Mouse (Mus musculus) hindbrain, embryonic 14.5 days (tissue): Measurements from ENCODE around the gene Pex12. TPM values are rescaled to one million over a fixed set of nuclear protein-coding genes. Genes with fewer than 3 reads are reported as not detected.
"Not testable (repeated sequence)": the region's sequence is repeated elsewhere in the genome, so short reads cannot be mapped to it uniquely, and the experiment has no call there.

Experiments
- ATAC-seq: fragments of 200-750 bp; cut with Nextera tagmentation; 2 replicates; pipeline ENCODE4 v1.8.0; 2017; ENCODE audit warnings: moderate number of reproducible peaks, mild to moderate bottlenecking, moderate TSS enrichment, moderate library complexity; ENCODE audit not compliant: low FRiP score
- DNase-seq: peaks from one replicate; pipeline ENCODE4 v3.0.0-alpha.2; 2015; ENCODE audit warnings: low spot score
- H3K27ac ChIP-seq: fragments of 300-500 bp; sonication (generic); 2 replicates; pipeline ENCODE4 v1.5.1; 2014; ENCODE audit warnings: mild to moderate bottlenecking, moderate library complexity
- H3K27me3 ChIP-seq: fragments of 300-500 bp; sonication (generic); 2 replicates; pipeline ENCODE4 v1.6.1; 2014; ENCODE audit warnings: mild to moderate bottlenecking, low read length, mixed read lengths; ENCODE audit not compliant: control insufficient read depth, insufficient read depth
- H3K36me3 ChIP-seq: fragments of 300-500 bp; sonication (generic); replicated peaks from 2 replicates; pipeline ENCODE4 v1.6.1; 2014; ENCODE audit not compliant: control insufficient read depth, insufficient read depth
- H3K4me1 ChIP-seq: fragments of 300-500 bp; sonication (generic); replicated peaks from 2 replicates; pipeline ENCODE4 v1.6.1; 2014; ENCODE audit warnings: antibody characterized with exemption, low read length, mixed read lengths; ENCODE audit not compliant: control insufficient read depth, insufficient read depth
- H3K4me2 ChIP-seq: fragments of 300-500 bp; sonication (generic); replicated peaks from 2 replicates; pipeline ENCODE4 v1.6.1; 2014; ENCODE audit warnings: mild to moderate bottlenecking, moderate library complexity
- H3K4me3 ChIP-seq: fragments of 300-500 bp; sonication (generic); replicated peaks from 2 replicates; pipeline ENCODE4 v1.5.1; 2014; ENCODE audit warnings: mild to moderate bottlenecking, low read length
- H3K9ac ChIP-seq: fragments of 300-500 bp; sonication (generic); 2 replicates; pipeline ENCODE4 v1.6.1; 2014
- H3K9me3 ChIP-seq: fragments of 300-500 bp; sonication (generic); 2 replicates; pipeline ENCODE4 v1.6.1; 2016; ENCODE audit warnings: low read length; ENCODE audit not compliant: control insufficient read depth
- WGBS: fragments of 180-500 bp; shearing (Covaris S2); extraction: QIAGEN DNeasy Blood & Tissue Kit; methylation state at CpG from one replicate; pipeline ENCODE4 v1.1.7; 2014; 5-methylcytosine and 5-hydroxymethylcytosine counted together
- polyA plus RNA-seq: library from polyadenylated mRNA; unstranded; fragments of >200 nt; fragmentation: Nextera tagmentation; extraction: Ambion mirVana; gene quantifications from 2 replicates; pipeline ENCODE4 v1.2.1, GENCODE M21; 2014

Gene Pex12
- 14.9 and 15.1 TPM in 2 replicates for polyA plus RNA-seq

DNA sequence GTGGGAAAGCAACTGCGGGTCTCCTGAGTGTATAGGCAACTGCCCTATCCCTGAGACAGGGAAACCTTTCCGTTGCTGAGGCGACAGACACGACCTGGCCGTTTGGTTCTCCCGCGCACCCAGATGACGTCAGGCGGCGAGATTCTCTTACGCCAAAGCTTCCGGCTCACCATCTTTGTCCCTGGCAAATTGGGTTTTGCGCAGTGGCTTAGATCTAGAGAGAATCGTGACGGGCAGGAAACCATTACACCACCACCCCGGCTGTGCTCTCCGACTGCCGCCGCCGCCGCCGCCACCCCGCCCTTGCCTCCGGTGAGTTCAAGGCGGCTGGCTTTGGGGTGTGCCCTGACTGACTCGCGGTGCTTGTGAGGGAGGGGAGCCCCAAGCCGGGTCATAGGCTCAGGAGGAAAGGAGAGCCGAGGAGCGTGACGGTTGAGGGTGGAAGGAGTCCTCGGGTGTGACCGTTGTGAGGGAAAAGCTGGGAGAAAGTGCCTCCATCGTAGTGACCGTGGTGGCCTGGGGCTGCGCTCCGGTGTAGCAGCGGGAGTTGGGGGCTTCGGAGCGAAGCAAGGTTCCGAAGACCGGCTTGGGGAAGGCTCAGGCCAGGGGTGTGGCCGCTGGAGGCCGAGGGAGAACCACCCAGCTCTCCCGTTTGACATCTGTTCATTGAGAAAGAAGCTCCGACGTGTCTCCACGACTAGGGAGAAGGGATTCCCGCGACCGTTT is at the start of gene Pex12:
TSS of gene Pex12 (minus strand) at position 61 of the 726 bp plus-strand sequence.
- no peaks in the 10 kb centered on the region for H3K36me3 ChIP-seq
- peak; percentile 100 for DNase-seq
- no peaks in the 10 kb centered on the region for H3K9me3 ChIP-seq
- ATAC-seq: peak; percentile 78
- peak within 1 kb of the TSS; percentile 63 for H3K4me2 ChIP-seq
- H3K27me3 ChIP-seq: no peaks in the 10 kb centered on the region
- under 1% methylated on average over 51 of the region's 51 CpGs for WGBS
- H3K27ac ChIP-seq: peak within 1 kb of the TSS; percentile 94
- peak within 1 kb of the TSS; percentile 90 for H3K9ac ChIP-seq
- H3K4me3 ChIP-seq: peak within 1 kb of the TSS; percentile 80
- H3K4me1 ChIP-seq: peaks cover 29% of the 10 kb centered on the region

- DNase-seq (no peak), ATAC-seq (no peak)
- WGBS: 82% methylated on average over 3 of the region's 3 CpGs
- Histone ChIP-seq H3K9ac (no peak overlapping the region), H3K4me1 (no peaks in the 10 kb centered on the region), H3K36me3 (peaks cover 94% of the 10 kb centered on the region), H3K4me3 (no peak overlapping the region), H3K27ac (no peak overlapping the region), H3K27me3 (no peaks in the 10 kb centered on the region), H3K4me2 (no peak overlapping the region), H3K9me3 (no peaks in the 10 kb centered on the region)
These were observed 39.4 kb upstream of the Pex12 start for GRCm38 (mm10) chr11:83341716-83342245.

DNA sequence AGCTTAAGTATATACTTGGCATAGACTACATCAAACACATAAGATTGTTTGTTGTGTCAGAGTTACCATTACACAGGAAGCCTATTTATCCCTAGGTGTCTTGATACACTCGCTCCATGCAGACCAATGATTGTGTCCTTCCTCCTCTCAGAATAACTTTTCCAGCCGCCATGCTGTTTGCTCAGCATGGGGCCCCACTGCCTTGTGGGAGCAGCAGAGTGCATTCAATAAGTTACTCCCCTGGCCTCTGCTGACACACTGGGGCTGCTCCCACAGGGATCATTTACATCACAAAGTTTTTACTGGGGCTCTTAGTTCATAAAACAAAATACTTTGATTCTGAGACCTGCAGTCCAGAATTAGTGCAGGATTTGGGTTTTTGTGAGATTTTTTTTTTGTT is 37.3 kb upstream of the Pex12 start:
- Histone ChIP-seq H3K9me3 (no peaks in the 10 kb centered on the region), H3K4me1 (no peaks in the 10 kb centered on the region), H3K9ac (no peak overlapping the region), H3K27ac (no peak overlapping the region), H3K27me3 (no peaks in the 10 kb centered on the region), H3K4me2 (no peak overlapping the region), H3K4me3 (no peak overlapping the region), H3K36me3 (peaks cover 95% of the 10 kb centered on the region)
- no peak for DNase-seq
- ATAC-seq: no peak
- WGBS: 27% methylated on average over 2 of the region's 2 CpGs

DNA sequence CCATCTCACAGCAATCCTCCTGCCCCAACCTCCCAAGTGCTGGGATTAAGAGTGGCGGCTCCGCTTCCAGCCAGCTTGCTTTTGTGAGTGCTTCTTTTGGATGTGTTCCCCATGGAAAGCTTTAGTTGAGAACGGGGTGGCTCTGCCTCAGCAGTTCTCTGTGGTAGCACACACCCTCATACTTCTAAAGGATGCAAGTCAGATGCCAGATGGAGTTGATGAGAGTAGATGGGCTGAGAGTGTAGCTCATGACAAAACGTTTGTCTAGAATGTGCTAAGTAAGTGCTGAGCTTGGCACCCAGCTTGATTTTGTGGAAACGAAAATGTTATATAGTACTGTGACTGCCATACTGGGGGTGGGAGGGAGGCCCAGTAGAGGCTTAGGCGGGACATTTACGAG is 33.4 kb upstream of the Pex12 start:
- 89% methylated on average over 7 of the region's 7 CpGs for WGBS
- H3K36me3 ChIP-seq: peaks cover 87% of the 10 kb centered on the region
- H3K27me3 ChIP-seq: no peaks in the 10 kb centered on the region
- H3K4me2 ChIP-seq: no peak overlapping the region
- no peaks in the 10 kb centered on the region for H3K9me3 ChIP-seq
- H3K9ac ChIP-seq: no peak overlapping the region
- no peaks in the 10 kb centered on the region for H3K4me1 ChIP-seq
- ATAC-seq (no peak), DNase-seq (no peak)
- H3K4me3 ChIP-seq: no peak overlapping the region
- H3K27ac ChIP-seq: no peak overlapping the region

DNA sequence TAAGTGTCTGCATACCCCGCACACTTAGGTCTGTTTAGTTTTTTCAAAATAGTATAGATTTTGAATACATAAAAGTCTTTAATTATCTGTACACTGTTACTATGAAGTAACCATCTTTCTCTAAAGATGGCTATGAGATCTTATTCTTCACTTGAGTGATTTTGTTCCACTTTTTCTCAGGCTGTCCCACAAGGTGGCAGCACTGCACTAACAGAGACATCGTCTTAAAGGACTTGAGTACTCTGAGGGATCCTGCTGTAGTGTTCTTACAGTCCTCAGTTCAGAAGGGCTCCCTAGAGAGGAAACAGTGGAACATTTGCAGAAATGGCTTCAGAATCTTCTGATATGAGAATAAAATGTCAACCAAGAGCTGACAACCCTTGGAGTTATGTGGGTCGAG is 25.0 kb upstream of the Pex12 start:
- H3K27me3 ChIP-seq: no peaks in the 10 kb centered on the region
- H3K4me2 ChIP-seq: no peak overlapping the region
- H3K27ac ChIP-seq: no peak overlapping the region
- H3K9me3 ChIP-seq: no peaks in the 10 kb centered on the region
- 64% methylated on average over 3 of the region's 3 CpGs for WGBS
- H3K36me3 ChIP-seq: peaks cover 84% of the 10 kb centered on the region
- ATAC-seq (no peak), DNase-seq (peak; percentile 73)
- H3K9ac ChIP-seq: no peak overlapping the region
- H3K4me1 ChIP-seq: no peaks in the 10 kb centered on the region
- H3K4me3 ChIP-seq: no peak overlapping the region

- H3K4me1 ChIP-seq, H3K9me3 ChIP-seq, ATAC-seq, H3K27ac ChIP-seq, H3K9ac ChIP-seq, H3K4me3 ChIP-seq, DNase-seq, H3K27me3 ChIP-seq, H3K4me2 ChIP-seq: not testable (repeated sequence)
- WGBS: 78% methylated on average over 3 of the region's 3 CpGs
- peaks cover 90% of the 10 kb centered on the region for H3K36me3 ChIP-seq
These were observed 24.3 kb upstream of the Pex12 start for GRCm38 (mm10) chr11:83326692-83327091.

GRCm38 (mm10) chr11:83319048-83319447 is 16.7 kb upstream of the Pex12 start:
- Histone ChIP-seq H3K27ac (no peak overlapping the region), H3K36me3 (peaks cover 89% of the 10 kb centered on the region), H3K9ac (no peak overlapping the region), H3K9me3 (no peaks in the 10 kb centered on the region), H3K4me2 (no peak overlapping the region), H3K4me3 (no peak overlapping the region), H3K27me3 (no peaks in the 10 kb centered on the region), H3K4me1 (no peaks in the 10 kb centered on the region)
- 93% methylated on average over 4 of the region's 4 CpGs for WGBS
- ATAC-seq (no peak), DNase-seq (no peak)

DNA sequence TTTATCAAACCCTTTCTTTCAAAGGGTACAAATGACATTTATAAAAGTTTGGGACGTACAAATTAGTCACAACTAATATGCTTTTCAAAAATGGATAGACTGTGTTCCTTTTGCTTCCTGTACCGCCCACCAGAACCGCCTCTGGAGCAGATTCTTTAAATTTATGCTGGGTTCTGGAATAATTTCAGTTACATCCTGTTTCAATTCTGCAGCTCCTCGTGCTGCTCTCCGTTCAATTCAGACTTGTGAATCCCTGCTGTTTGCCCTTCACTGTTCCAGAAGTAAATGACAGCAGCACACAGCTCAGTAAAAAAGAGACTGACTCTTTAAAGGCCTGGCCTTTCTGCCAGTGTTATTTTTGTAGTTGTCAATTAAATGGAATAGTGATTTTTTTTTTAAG is 10.1 kb upstream of the Pex12 start:
- H3K27me3 ChIP-seq: no peaks in the 10 kb centered on the region
- H3K9me3 ChIP-seq: no peaks in the 10 kb centered on the region
- no peak overlapping the region for H3K9ac ChIP-seq
- ATAC-seq (no peak), DNase-seq (no peak)
- no peak overlapping the region for H3K4me2 ChIP-seq
- H3K4me3 ChIP-seq: no peak overlapping the region
- peaks cover 62% of the 10 kb centered on the region for H3K36me3 ChIP-seq
- WGBS: 72% methylated on average over 5 of the region's 5 CpGs
- no peaks in the 10 kb centered on the region for H3K4me1 ChIP-seq
- H3K27ac ChIP-seq: no peak overlapping the region

GRCm38 (mm10) chr11:83306700-83307253 is 4.4 kb upstream of the Pex12 start:
- no peaks in the 10 kb centered on the region for H3K9me3 ChIP-seq
- no peak overlapping the region for H3K9ac ChIP-seq
- peaks cover 22% of the 10 kb centered on the region for H3K4me1 ChIP-seq
- DNase-seq: no peak
- H3K4me2 ChIP-seq: no peak overlapping the region
- H3K36me3 ChIP-seq: peaks cover 24% of the 10 kb centered on the region
- H3K4me3 ChIP-seq: no peak overlapping the region
- 85% methylated on average over 4 of the region's 4 CpGs for WGBS
- no peak overlapping the region for H3K27ac ChIP-seq
- ATAC-seq: no peak
- H3K27me3 ChIP-seq: no peaks in the 10 kb centered on the region
